Mouse (Mus musculus) cerebellum, adult 2 months (tissue): ENCODE measurements around the gene Scnn1b.

Experiments
- CTCF ChIP-seq: fragments of 200-500 bp; IDR thresholded peaks from 2 replicates; pipeline ENCODE4 v1.5.1; 2011; ENCODE audit warnings: low read depth, mild to moderate bottlenecking, control low read depth, low read length, moderate library complexity, borderline replicate concordance; ENCODE audit not compliant: insufficient read depth
- POLR2A ChIP-seq: fragments of 200-500 bp; IDR thresholded peaks from 2 replicates; pipeline ENCODE4 v1.6.1; 2011; ENCODE audit warnings: low read length, control low read depth, borderline replicate concordance; ENCODE audit not compliant: insufficient read depth

GRCm38 (mm10) chr7:121947513-121947912, 82.7 kb downstream of the Scnn1b start:
- TF ChIP-seq CTCF (no peak), POLR2A (no peak)
